Mouse (Mus musculus): ENCODE data around the gene Frrs1.
A peak's percentile ranks its signal among the peaks of the same experiment; 100 is the strongest.

Gene Frrs1

GRCm38 (mm10) chr3:116848099-116848498 is 11.2 kb upstream of the Frrs1 start:
- no peak for DNase-seq (ENCODE audit: low read depth, low spot score)

GRCm38 (mm10) chr3:116848936-116849335 is 10.3 kb upstream of the Frrs1 start:
- no peak for DNase-seq (ENCODE audit: low read depth, low spot score)

- no peak for DNase-seq (ENCODE audit: low read depth, low spot score)
These were observed 8.9 kb upstream of the Frrs1 start for GRCm38 (mm10) chr3:116850376-116850775.

GRCm38 (mm10) chr3:116852421-116852820 is 6.8 kb upstream of the Frrs1 start:
- no peak for DNase-seq (ENCODE audit: low read depth, low spot score)

GRCm38 (mm10) chr3:116857611-116858010 is 1.7 kb upstream of the Frrs1 start:
- DNase-seq (ENCODE audit: low read depth, low spot score), result no peak

- no peak for DNase-seq (ENCODE audit: low read depth, low spot score)
These were observed 488 bp downstream of the Frrs1 start for GRCm38 (mm10) chr3:116859752-116860151.

GRCm38 (mm10) chr3:116860333-116861222 is 1.3 kb downstream of the Frrs1 start:
- no peak for DNase-seq (ENCODE audit: low read depth, low spot score)

GRCm38 (mm10) chr3:116861223-116861539 is 1.9 kb downstream of the Frrs1 start:
- DNase-seq (ENCODE audit: low read depth, low spot score), result no peak

GRCm38 (mm10) chr3:116861540-116862067 is 2.3 kb downstream of the Frrs1 start:
- DNase-seq (ENCODE audit: low read depth, low spot score), result peak; percentile 33

GRCm38 (mm10) chr3:116862621-116863020 is 3.4 kb downstream of the Frrs1 start:
- DNase-seq (ENCODE audit: low read depth, low spot score), result no peak

GRCm38 (mm10) chr3:116864421-116864820 is 5.2 kb downstream of the Frrs1 start:
- DNase-seq (ENCODE audit: low read depth, low spot score), result no peak

- DNase-seq (ENCODE audit: low read depth, low spot score), result no peak
These were observed 6.0 kb downstream of the Frrs1 start for GRCm38 (mm10) chr3:116865199-116865636.

- no peak for DNase-seq (ENCODE audit: low read depth, low spot score)
These were observed 11.1 kb downstream of the Frrs1 start for GRCm38 (mm10) chr3:116870372-116870771.

GRCm38 (mm10) chr3:116882221-116882960 is 23.1 kb downstream of the Frrs1 start:
- DNase-seq (ENCODE audit: low read depth, low spot score), result no peak

GRCm38 (mm10) chr3:116884941-116885340 is 25.7 kb downstream of the Frrs1 start:
- no peak for DNase-seq (ENCODE audit: low read depth, low spot score)

GRCm38 (mm10) chr3:116889358-116889757 is 30.1 kb downstream of the Frrs1 start:
- DNase-seq (ENCODE audit: low read depth, low spot score), result no peak

GRCm38 (mm10) chr3:116890576-116890975 is 31.3 kb downstream of the Frrs1 start:
- DNase-seq (ENCODE audit: low read depth, low spot score), result no peak

GRCm38 (mm10) chr3:116891436-116892205 is 32.4 kb downstream of the Frrs1 start:
- DNase-seq (ENCODE audit: low read depth, low spot score), result no peak

GRCm38 (mm10) chr3:116892206-116892563 is 32.9 kb downstream of the Frrs1 start:
- DNase-seq (ENCODE audit: low read depth, low spot score), result no peak

- no peak for DNase-seq (ENCODE audit: low read depth, low spot score)
These were observed 33.6 kb downstream of the Frrs1 start for GRCm38 (mm10) chr3:116892872-116893271.

- DNase-seq (ENCODE audit: low read depth, low spot score), result peak; percentile 50
These were observed 44.9 kb downstream of the Frrs1 start for GRCm38 (mm10) chr3:116904158-116904557.

GRCm38 (mm10) chr3:116905898-116906297 is 46.6 kb downstream of the Frrs1 start:
- DNase-seq (ENCODE audit: low read depth, low spot score), result no peak
